Mouse (Mus musculus) monocyte, adult 5-6 weeks (primary cell): ENCODE results near the gene Edf1. TPM values are rescaled to one million over a fixed set of nuclear protein-coding genes. Genes with fewer than 3 reads are reported as not detected.

Source experiments
- ATAC-seq: fragments of 153-309, 156-312 bp; replicated peaks from 2 replicates; pipeline ENCODE4 v1.8.0; 2017; ENCODE audit warnings: mild to moderate bottlenecking; ENCODE audit not compliant: low TSS enrichment, insufficient number of reproducible peaks, severe bottlenecking, poor library complexity, low FRiP score
- total RNA-seq: library from RNA; stranded (forward); fragments of 200-1000, 200-491, 200-594 nt; gene quantifications from 3 replicates; pipeline ENCODE4 v1.2.3, GENCODE M21; 2017

The Edf1 gene
- total RNA-seq, 1 experiment from 2014 or later: 121 TPM

- no peak for ATAC-seq
Measured at GRCm38 (mm10) chr2:25578796-25579736, 21.4 kb downstream of the Edf1 start.

DNA sequence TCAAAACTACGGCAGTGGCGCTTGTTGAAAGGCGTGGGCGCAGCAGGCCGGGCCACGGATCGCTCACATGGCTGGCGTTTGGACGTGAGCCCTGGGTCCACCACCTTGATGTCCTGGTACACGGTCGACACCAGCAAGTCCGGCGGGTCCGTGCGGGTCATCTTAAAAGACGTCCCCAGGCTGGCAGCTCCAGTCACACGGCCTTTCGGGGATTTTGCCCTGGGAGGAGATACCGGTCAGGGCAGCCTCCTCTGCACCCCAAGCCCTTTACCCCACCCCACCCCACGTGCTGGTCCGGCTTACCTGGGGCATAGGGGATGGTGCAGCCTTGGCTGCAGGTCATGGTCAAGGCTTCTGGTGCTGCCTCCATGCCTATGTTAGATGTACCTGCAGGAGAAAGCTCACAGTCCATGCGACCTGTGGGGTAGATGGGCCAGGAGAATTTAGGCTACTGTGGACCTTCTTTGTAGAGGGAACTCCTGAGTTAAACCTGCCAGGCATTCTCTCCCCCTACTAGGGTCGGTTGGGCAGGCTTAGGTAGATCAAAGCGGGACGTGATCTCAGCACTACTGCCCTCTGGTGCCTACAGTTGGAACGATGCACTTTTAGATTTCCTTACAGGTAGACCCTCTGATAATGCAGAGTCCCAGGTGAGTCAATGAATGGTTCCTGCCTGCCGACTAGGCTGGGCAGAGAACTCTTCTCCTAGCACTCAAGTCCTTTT lies 22.3 kb downstream of the Edf1 start:
- no peak for ATAC-seq

- ATAC-seq: no peak
Measured at GRCm38 (mm10) chr2:25580621-25581101, 23.0 kb downstream of the Edf1 start.

- ATAC-seq: peak; percentile 73
Measured at GRCm38 (mm10) chr2:25581294-25581864, 23.7 kb downstream of the Edf1 start, which contains the start of gene Ajm1. Ajm1 (minus strand) TSS chr2:25581757.

DNA sequence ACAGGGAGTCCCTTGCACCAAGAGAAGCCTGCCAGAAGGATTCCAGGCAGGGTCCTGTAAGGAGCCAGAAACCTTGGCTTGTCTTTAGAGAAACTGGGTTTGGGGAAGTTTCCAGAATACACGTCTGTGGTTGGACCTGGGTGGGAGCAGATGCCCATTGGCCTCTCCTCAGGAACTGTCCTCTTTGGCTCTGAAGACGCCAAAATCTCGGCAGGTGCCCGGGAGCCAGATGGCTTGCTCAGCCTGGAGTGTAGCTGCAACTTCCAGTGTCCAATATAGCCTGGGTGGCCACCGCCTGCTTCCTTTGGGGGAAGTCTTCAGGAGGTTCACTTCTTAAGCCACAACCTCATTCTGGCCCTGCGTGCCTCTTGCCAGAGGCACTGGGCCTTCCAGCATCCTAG lies 24.3 kb downstream of the Edf1 start:
- ATAC-seq: no peak

DNA sequence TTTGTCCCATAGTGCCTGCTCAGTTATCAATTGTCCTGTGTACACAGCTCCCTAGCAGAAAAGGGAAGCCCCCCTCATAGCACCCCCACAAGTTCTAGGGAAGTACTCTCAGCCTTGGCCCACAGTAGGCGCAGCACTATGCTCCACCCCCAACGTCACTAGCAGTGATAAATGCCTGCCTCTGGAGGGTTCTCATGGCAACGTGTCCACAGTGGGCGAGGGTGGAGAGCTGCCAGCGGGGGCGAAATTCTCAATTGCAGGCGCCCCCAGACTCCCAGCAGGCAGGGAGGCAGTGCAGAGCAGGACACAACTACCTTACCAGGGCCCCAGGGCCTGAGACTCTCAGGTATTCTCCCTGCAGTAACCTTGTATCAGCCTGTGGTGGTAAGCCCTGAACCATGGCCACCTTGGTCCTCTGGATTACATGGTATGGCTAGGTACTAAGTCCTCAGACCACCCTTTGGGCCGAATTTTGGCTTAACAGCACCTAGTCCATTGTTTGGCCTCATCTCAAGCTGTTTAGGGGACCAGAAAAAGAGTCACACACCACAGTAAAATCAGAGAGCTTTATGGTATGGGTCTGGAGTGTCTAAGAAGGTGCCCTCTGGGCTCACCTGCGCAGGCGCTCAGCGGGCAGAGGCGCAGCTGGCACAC lies 24.9 kb downstream of the Edf1 start:
- ATAC-seq: no peak

DNA sequence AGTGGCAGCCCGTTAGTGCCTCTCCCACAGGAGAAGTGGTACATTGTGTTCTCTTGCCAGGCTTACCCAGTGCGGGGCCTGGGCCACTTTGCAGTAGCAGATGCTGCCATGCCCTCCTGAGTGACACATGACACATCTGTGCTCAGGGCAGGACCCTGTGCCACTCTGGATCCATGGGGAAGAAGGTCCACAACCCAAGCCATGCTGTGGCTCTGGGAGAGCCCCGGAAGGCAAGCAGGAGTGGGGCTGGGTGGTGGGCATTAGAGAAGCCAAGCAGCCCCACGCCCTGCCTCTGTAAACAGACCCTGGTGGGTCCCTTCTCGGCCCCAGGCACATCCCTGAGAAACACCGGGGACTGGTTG lies 25.5 kb downstream of the Edf1 start:
- ATAC-seq: no peak

DNA sequence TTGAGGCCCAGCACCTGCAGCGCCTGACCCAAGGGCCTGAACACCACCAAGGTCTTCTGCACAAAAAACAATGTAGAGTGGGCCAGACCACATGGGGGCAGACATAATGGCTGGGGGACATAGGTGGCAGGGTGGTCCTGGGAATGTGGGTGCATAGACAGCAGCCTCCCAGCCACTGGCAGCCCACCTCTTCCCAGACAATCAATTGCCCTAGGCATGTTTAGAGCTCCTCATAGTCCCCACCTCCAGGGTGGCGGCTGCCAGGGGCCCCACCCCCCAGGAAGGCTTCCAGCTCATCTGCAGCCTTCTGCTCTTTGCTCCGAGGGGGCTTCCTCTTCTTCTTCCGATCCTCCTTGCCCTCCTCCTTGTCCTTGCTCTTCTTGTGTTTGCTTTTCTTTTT lies 25.9 kb downstream of the Edf1 start:
- no peak for ATAC-seq

DNA sequence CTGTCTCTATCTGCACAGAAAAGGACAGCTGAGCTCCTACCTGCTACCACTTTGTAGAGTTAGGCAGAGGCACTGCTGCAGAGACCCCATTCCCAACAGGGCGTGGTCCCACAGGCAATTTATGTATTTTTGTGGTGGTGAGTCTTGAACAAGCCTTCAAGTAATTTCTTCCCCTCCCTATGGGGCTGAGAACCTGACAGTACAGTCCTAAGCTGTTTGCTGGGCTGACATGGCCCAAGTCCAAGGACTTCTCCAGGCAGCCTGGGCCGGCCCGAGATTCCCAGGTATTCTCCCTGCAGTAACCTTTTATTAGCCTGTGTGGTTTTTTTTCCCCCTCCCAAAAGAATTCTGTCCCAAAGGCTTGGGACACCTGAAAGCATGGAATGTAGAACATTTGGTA lies 26.5 kb downstream of the Edf1 start:
- no peak for ATAC-seq

- no peak for ATAC-seq
Measured at GRCm38 (mm10) chr2:25584856-25585255, 27.2 kb downstream of the Edf1 start.

GRCm38 (mm10) chr2:25585601-25586000 lies 28.0 kb downstream of the Edf1 start:
- no peak for ATAC-seq

- ATAC-seq: no peak
Measured at GRCm38 (mm10) chr2:25587290-25587689, 29.6 kb downstream of the Edf1 start.

- ATAC-seq: no peak
Measured at GRCm38 (mm10) chr2:25588227-25588907, 30.7 kb downstream of the Edf1 start.

GRCm38 (mm10) chr2:25591863-25592262 lies 34.2 kb downstream of the Edf1 start:
- ATAC-seq: no peak

DNA sequence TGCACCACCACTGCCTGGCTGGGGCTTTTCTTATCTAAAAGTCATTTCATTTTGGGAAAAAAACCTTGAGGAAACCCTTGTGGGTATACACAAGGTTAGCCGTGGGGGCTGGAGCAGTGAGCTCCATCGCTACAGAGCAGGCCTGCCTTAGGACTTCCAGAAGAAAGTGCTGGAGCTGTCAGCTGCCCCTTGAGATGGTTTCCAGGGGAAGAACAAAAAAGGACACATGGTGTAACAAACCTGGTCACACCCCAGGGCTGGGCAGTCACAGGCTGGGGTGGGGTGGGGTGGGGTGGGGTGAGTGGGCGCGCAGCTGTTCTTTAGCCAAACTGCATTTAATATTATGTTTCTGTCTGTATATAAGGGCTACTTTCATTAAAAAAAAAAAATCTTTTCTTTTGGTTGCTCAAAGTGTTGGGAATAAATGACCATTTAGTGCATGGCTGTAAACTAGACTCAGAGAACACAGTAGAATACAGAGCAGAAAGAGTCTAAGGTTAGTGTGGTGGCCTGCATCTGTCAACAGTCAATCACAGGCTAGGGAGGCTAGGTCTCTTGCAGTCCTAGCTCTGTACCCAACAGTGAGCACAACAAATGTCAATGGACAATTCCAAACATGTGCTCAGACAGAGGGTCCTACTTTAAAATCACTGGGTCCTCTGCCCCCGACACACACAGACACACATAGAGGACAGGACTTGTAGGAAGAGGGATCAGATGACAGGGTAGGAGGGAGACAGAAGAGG lies 39.3 kb downstream of the Edf1 start:
- ATAC-seq: no peak

- no peak for ATAC-seq
Measured at GRCm38 (mm10) chr2:25598749-25599148, 41.1 kb downstream of the Edf1 start.

GRCm38 (mm10) chr2:25600037-25600436 lies 42.4 kb downstream of the Edf1 start:
- ATAC-seq: no peak

GRCm38 (mm10) chr2:25602526-25602925 lies 44.9 kb downstream of the Edf1 start:
- ATAC-seq: no peak
